Mouse (Mus musculus): ENCODE data around the gene Tcte1.

Tcte1 gene

DNA sequence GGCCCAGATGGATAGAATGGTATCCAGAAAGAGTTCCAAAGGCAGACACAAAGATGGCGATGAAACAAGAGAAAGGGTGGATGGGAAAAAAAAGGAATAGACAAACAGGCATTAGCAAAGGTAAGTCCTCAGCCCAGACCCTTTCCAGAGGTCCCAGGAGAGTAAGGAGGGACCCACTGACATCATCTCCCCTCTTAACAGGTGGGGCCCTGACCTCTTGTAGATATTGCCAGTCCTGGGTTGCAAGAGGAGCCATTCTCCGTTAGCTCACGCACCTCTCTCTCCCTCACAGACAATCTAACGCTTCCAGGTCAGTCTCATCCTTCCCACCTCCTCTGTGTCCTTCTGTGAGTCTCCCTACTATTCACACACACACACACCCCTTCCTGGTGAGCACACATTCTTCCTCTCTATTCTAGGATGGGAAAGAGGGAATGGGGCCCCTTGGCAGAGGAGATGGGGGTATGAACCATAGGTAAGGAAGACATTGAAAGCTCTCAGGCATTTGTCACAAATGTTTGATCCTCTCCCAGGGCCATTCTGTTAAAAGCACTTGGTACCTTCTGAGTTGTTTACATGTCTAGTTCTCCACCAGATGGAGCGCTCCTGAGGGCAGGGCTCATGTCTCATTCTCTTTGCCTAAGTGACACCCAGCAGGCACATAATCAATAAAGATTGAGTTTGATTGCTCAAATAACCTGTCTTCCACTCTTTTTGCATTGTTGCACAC, 24.4 kb downstream of the Tcte1 start:
- no peak for DNase-seq (ENCODE audit: low spot score)

GRCm38 (mm10) chr17:45548541-45549512, 25.6 kb downstream of the Tcte1 start:
- DNase-seq (ENCODE audit: low spot score): no peak

DNA sequence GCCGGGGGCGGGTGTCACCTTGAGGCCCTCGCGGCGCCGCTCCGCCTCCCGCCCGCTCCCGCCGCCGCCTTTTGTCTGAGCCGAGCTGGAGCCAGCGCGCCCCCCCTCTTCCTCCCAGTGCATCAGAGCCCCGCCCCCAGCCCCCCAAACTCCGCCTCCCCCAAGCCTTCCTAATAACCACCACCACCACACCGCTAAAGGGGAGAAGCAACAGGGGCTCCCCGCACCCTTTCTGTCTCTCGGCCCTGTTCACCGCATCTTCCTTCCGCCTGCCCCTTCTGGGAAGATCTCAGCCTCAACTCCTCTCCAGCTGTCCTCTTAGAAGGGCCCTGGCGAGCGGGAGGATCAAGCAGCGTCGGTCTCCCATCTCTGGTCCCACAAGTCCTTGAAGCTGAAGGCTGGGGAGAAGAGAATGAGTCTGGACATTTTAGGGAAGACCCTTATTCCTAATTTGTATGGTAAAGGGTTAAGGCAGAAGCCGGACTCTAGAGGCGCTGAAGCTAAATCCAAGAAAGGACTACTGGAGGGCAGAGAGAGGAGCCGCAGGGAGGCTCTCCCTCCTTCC, 26.5 kb downstream of the Tcte1 start, which contains the start of gene Tmem151b:
Tmem151b (minus strand) TSS at position 61 of the 565 bp plus-strand sequence.
- no peak for DNase-seq (ENCODE audit: low spot score)

DNA sequence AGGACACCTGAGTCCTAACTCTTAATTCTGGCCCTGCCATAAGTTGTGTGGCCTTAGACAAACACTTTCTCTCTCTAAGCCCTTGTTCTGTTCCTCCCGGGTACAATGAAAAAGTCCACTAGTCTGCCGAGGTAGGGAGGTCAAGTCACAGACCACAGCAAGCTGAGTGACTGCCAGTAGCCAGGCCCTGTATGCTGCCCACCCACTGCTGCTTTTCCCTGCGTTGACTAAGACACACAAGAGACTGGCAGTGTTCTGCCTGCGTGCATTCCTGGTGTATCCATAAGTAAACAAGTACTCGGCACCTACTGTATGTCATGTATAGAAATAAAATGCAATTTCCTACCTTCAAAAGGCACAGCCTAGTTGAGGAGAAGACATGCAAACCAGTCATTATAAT, 27.0 kb downstream of the Tcte1 start:
- DNase-seq (ENCODE audit: low spot score): no peak

DNA sequence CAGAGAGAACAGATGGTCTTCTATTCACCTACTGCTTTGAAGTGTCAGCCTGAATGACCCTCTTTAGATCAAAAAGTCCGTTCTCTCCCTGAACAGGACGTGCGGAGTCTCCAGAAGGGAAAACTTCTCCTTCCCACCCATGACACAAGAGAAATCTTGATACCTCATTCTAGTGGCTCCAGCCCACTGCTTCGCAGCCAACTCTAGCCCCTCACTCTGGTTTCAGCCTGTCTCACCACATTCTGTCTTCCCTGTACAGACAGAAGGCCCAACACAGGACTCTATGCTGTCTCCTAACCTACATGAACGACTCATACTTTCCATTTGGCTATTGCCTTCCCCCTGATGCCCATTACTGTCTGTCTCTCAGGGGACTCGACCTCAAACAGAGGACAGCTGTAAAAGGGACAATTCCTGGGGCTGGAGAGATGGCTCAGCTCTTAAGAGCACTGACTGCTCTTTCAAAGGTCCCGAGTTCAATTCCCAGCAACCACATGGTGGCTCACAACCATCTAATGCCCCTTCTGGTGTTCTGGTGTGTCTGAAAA, 28.1 kb downstream of the Tcte1 start:
- DNase-seq (ENCODE audit: low spot score): no peak

- DNase-seq (ENCODE audit: low spot score): peak; percentile 77
Measured at GRCm38 (mm10) chr17:45551816-45552451, 28.7 kb downstream of the Tcte1 start.

- no peak for DNase-seq (ENCODE audit: low spot score)
Measured at GRCm38 (mm10) chr17:45553065-45553464, 29.8 kb downstream of the Tcte1 start.

- no peak for DNase-seq (ENCODE audit: low spot score)
Measured at GRCm38 (mm10) chr17:45554420-45554819, 31.2 kb downstream of the Tcte1 start.

DNA sequence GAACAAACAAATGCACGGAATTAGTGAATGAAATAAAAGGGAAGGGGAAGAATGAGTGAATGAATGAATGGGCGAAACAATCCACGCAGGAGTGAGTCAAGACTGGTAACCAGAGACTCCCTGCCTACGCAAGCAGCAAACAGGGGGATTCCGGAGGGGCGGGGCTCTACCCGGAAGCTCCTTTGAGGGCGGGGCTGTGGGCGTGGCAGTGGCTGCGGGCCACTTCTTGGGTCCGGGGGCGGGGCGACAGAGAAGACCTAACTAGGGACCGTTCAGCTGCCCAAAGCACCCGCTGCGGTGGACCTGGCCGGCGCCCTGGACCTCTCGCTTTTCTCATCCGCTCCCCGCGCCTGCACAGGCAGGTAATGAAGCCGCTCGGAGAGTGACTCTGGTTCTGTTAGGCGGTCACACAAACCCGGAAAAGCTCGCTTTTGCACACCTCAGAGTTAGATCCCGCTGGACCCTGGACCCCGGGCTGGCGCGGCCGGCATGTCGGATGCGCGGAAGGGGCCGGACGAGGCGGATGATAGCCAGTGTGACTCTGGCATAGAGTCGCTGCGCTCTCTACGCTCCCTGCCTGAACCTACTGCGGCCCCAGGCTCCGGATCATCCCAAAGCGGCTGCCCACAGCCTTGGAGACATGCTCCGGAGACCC, 32.3 kb downstream of the Tcte1 start, which contains the start of gene Nfkbie:
Nfkbie (plus strand) TSS at position 252 of the 655 bp plus-strand sequence.
- peak; percentile 96 for DNase-seq (ENCODE audit: low spot score)

- no peak for DNase-seq (ENCODE audit: low spot score)
Measured at GRCm38 (mm10) chr17:45556107-45556489, 32.9 kb downstream of the Tcte1 start.

DNA sequence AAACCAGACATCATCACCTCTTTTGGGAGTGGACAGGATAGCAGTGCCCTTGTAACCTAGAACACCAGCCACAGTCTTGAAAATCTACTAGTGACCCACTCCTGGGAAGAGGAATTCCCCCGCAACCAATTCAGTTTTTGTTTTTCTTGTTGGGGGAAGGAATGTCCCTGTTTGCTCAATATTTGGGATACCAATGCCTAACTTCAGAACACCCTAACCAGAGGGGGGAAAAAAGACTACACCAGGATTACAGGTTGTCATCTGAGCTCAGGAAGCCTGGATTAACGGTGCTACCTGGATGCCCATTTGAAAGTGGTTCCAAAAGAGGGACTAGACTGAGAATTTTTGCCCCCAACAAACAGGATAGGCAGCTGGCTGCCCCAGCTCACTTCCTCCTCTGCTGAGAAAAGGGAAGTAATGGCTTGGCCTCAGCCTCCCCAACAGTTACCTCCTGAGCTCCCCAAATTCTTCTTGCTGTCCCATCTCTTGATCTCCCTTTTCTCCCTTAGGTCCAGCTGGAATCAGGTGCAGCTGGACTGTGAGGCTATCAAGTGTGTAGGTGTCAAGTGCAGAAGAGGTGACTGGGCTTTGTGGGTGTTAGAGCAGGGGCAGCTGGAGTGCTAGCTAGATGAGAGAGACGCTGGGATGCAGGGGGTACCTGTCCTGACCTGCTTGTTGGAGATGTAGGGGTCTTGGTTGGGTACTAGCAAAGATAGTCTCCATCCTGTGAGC, 33.4 kb downstream of the Tcte1 start:
- no peak for DNase-seq (ENCODE audit: low spot score)

DNA sequence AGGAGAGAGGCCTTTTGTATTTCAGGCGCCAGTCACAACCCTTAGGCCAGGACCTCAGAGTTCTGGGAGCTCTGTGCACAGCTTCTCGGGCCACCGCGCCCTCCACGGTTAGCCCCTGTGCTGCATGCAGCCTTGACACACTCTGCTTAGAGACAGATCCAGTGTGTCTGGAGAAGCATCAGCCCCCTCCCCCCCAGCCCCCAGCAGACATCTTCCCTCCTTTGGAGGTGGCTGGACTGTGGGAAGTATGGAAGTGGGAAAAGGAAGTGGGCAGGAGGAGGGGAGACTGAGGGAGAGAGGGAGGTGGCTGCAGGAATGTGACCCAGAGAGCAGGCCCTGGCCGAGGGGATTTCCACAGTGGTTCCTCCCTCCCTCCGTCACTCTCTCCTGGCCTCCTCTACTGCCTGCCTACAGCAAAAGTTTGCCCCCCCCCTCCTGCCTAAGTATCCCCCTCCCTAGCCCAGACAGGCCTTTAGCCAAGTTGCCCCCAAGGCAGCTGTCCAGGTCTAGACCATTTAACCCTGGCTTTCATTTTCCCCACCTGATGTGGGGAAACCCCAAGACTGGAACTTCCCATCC, 34.1 kb downstream of the Tcte1 start:
- no peak for DNase-seq (ENCODE audit: low spot score)

- DNase-seq (ENCODE audit: low spot score): no peak
Measured at GRCm38 (mm10) chr17:45557998-45558862, 35.0 kb downstream of the Tcte1 start.

DNA sequence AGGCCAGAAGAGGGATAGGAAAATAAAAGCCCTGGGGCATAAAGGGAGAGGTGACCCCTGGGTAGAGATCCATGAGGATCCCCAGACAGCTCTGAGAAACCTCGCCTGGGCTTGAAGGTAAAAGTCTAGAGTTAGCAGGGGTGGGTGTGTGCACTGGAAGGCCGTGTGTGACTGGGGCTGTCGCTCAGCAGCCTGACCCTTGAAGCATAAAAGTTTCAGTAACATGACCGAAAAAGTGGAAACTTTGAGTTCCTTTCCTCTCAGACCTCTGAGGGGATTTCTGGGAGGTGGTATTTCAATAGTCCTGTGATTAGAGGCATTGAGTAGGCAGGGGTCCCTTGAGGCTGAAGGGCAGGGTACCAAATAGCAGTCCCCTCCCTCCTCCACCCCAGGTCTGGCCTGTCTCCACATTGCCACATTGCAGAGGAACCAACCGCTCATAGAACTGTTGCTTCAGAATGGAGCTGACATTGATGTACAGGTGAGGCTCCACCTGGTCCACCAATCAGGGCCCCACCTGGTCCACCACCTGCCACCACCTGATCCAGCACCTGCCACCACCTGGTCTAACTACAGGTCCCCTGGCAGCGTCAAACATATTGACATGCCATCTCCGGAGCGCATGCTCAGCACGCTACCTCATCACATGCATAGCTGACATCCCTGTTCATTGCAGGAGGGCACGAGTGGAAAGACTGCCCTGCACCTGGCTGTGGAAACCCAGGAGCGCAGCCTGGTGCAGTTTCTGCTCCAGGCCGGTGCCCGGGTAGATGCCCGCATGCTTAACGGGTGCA, 36.7 kb downstream of the Tcte1 start:
- DNase-seq (ENCODE audit: low spot score): no peak

DNA sequence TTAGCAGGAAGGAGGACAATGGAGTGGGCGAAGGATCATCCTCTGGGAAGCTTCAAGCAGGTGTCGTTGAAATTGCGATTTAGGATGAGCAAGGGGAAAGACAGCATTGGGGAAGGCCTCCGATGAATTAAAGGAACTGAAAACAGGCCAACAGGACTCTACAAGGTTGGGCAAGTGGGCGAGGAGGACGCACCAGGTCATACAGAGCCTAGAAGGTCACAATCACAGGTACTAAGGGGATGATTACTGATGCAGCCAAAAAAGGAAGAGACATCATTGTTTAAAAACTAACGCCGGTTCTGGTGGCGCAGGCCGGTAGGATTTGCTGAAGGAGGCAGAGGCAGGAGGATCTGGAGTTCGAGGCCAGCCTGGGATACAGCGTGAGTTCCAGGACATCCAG, 40.0 kb downstream of the Tcte1 start:
- no peak for DNase-seq (ENCODE audit: low spot score)

- DNase-seq (ENCODE audit: low spot score): peak; percentile 94
Measured at GRCm38 (mm10) chr17:45563655-45564530, 40.7 kb downstream of the Tcte1 start, which contains the start of gene Slc35b2. Gene Slc35b2 (plus strand): TSS chr17:45563874.

DNA sequence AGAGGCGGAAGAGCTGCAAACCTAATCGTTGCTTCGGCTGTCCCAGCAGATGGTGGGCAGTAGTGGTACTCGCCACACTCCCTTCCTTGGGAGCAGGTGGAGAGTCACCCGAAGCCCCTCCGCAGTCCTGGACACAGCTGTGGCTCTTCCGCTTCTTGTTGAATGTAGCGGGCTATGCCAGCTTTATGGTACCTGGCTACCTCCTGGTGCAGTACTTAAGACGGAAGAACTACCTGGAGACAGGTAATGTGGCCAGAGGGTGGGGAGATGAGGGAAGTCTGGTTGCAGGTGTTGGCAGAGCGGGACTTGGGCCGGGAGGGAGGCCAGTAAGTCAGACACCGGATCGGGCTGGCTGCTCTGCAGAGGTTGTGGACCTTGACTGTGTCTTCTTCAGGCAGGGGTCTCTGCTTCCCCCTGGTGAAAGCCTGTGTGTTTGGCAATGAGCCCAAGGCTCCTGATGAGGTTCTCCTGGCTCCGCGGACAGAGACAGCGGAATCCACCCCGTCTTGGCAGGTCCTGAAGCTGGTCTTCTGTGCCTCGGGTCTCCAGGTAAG, 41.4 kb downstream of the Tcte1 start:
- DNase-seq (ENCODE audit: low spot score): no peak
